Mouse (Mus musculus): Measurements from ENCODE around the gene Fcnb. TPM values are rescaled to one million over a fixed set of nuclear protein-coding genes. Genes with fewer than 3 reads are reported as not detected.

Gene Fcnb
- polyA plus RNA-seq, 1 experiment = not detected

DNA sequence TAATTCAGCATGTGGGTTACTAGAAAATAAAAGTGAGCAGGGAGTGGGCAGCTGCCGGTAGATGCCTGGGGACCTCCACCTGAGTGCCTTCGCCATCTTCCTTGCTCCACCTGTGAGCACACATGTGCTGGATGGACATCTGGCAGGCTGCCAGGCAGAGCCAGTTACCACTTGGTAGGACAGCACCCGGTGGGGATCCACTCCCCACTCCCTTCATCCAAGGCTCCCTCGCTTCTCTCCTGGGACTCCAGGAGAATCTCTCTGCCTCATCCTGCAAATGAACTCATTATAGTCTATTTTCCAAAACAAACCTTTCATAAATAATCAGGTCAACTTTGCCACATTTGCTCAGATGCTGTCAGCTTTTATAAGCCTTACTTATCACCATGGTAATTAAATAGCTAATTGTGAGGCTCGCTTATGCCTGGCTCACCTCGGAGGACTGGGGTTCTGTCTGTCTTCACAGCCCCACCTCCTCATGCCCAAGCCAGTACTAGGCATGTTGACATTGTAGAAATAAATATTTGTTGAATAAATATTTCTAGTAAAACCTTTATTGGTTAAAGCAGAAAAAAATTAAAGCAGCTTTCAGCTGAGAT, 33.9 kb upstream of the Fcnb start:
- H3K4me1 ChIP-seq (ENCODE audit: control insufficient read depth, insufficient read depth, low read length) = no peaks in the 10 kb centered on the region
- TF ChIP-seq CTCF (IDR thresholded peaks at IDR 0.05; ENCODE audit: control insufficient read depth, insufficient read depth, insufficient replicate concordance, low read depth, low read length) (no peak), POLR2A (IDR thresholded peaks at IDR 0.05; ENCODE audit: control insufficient read depth, low read depth, low read length) (no peak)
- H3K27me3 ChIP-seq (ENCODE audit: control insufficient read depth, insufficient read depth, low read length) = no peaks in the 10 kb centered on the region
- no peak overlapping the region for H3K4me3 ChIP-seq (ENCODE audit: control insufficient read depth, low read depth, low read length)
- no peak overlapping the region for H3K27ac ChIP-seq (ENCODE audit: control insufficient read depth, insufficient read depth, low read depth, low read length)
- H3K36me3 ChIP-seq (ENCODE audit: control insufficient read depth, insufficient read depth, low read length) = no peaks in the 10 kb centered on the region

DNA sequence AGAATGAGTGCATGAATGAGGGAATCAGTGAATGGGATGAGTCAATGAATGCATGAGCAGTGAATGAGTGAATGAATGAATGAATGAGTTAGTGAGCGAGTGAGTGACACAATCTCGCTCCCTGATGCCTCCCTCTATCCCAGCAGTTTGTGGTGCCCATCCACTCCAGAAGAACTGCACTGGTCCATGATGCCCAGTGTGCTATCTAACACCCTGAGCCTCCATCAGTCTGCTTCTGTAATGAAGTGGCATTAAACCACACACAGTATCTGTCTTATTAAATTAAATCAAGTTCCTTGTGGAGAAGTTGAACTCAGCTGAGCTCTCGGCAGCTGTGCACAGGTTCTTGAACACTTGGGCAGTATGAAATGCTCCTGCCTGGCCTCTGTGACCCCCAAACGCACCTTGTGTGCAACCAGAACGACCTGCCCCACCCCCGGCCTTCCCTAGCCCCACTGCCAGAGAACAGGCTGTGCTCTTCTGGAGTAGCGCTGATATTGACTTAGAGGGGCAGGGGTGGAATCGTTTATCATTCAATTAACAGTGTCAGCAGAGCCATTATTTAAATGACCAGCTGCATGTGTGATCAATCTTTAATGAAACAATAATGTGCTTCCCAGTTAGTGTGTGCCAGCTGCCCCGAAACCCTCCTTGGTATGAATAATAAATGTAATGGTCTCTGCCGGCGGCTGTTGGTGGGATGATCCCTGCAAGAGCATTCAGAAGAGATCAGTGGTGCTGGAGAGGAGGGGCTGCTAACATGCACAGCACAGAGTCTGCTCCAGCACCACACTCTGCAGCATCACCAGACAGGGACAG, 33.0 kb upstream of the Fcnb start:
- Histone ChIP-seq H3K36me3 (ENCODE audit: control insufficient read depth, insufficient read depth, low read length) (no peaks in the 10 kb centered on the region), H3K4me1 (ENCODE audit: control insufficient read depth, insufficient read depth, low read length) (no peaks in the 10 kb centered on the region), H3K4me3 (ENCODE audit: control insufficient read depth, low read depth, low read length) (no peak overlapping the region), H3K27ac (ENCODE audit: control insufficient read depth, insufficient read depth, low read depth, low read length) (no peak overlapping the region), H3K27me3 (ENCODE audit: control insufficient read depth, insufficient read depth, low read length) (no peaks in the 10 kb centered on the region)
- no peak for TF ChIP-seq POLR2A (IDR thresholded peaks at IDR 0.05; ENCODE audit: control insufficient read depth, low read depth, low read length)
- no peak for TF ChIP-seq CTCF (IDR thresholded peaks at IDR 0.05; ENCODE audit: control insufficient read depth, insufficient read depth, insufficient replicate concordance, low read depth, low read length)

DNA sequence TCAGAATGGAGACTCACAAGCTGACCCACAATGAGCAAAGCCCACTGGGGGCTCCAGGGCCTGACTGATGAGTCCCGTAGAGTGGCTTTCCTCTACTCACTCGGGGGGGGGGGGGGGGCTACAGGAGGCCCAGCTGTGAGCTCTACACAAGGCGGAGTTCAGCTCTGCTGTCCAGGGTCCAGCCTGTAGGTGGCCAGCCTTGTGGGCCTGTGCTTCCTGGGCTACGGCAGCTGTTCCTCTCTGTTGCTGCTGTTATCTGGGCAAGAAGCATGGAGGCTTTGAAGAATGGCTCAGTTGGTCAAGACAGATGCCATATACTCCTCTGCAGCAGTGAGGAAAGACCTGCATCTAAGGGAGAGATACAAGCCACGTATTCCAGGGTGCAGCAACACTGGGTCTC, 24.1 kb upstream of the Fcnb start:
- no peak overlapping the region for H3K4me3 ChIP-seq (ENCODE audit: control insufficient read depth, low read depth, low read length)
- no peaks in the 10 kb centered on the region for H3K27me3 ChIP-seq (ENCODE audit: control insufficient read depth, insufficient read depth, low read length)
- no peaks in the 10 kb centered on the region for H3K4me1 ChIP-seq (ENCODE audit: control insufficient read depth, insufficient read depth, low read length)
- H3K36me3 ChIP-seq (ENCODE audit: control insufficient read depth, insufficient read depth, low read length) = no peaks in the 10 kb centered on the region
- H3K27ac ChIP-seq (ENCODE audit: control insufficient read depth, insufficient read depth, low read depth, low read length) = no peak overlapping the region
- TF ChIP-seq POLR2A (IDR thresholded peaks at IDR 0.05; ENCODE audit: control insufficient read depth, low read depth, low read length) = no peak
- TF ChIP-seq CTCF (IDR thresholded peaks at IDR 0.05; ENCODE audit: control insufficient read depth, insufficient read depth, insufficient replicate concordance, low read depth, low read length) = no peak

DNA sequence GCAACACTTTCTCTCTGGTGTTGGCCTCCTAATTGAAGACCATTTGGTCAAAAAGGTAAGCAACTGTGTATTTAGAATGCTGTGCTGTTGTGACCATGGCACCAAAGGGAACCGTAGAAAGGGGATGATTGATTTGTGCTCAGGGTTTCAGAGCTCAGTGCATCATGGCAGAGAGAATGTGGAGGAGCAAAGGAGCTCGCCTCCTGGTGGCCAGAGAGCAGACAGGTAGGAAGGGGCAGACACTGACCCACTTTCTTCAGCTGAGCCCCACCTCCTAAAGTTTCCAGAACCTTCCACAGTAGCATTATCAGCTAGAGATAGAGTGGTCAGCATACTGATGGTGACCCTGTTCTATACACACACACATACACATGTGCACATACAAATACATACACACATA, 21.3 kb upstream of the Fcnb start:
- Histone ChIP-seq H3K36me3 (ENCODE audit: control insufficient read depth, insufficient read depth, low read length) (no peaks in the 10 kb centered on the region), H3K4me1 (ENCODE audit: control insufficient read depth, insufficient read depth, low read length) (no peaks in the 10 kb centered on the region), H3K27ac (ENCODE audit: control insufficient read depth, insufficient read depth, low read depth, low read length) (no peak overlapping the region), H3K4me3 (ENCODE audit: control insufficient read depth, low read depth, low read length) (no peak overlapping the region), H3K27me3 (ENCODE audit: control insufficient read depth, insufficient read depth, low read length) (no peaks in the 10 kb centered on the region)
- TF ChIP-seq POLR2A (IDR thresholded peaks at IDR 0.05; ENCODE audit: control insufficient read depth, low read depth, low read length) = no peak
- no peak for TF ChIP-seq CTCF (IDR thresholded peaks at IDR 0.05; ENCODE audit: control insufficient read depth, insufficient read depth, insufficient replicate concordance, low read depth, low read length)

DNA sequence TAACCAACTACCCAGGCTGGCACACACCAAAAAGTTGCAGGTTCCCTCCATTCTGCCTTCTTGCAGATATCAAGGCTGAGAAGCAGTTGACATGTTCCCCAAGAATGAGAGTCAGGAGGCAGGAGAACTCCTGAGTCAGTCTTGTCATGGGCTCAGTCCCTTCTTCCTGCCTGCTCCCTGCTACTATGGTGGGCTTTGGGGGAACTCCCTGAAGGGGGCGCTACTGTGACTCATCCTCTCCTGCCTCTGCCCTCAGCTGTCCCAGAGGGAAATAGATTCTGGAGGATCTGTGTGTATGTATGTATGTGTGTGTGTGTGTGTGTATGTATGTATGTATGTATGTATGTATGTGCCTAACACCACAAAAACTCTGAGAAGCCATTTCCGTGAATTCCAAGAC, 19.0 kb upstream of the Fcnb start:
- no peaks in the 10 kb centered on the region for H3K36me3 ChIP-seq (ENCODE audit: control insufficient read depth, insufficient read depth, low read length)
- no peak overlapping the region for H3K27ac ChIP-seq (ENCODE audit: control insufficient read depth, insufficient read depth, low read depth, low read length)
- no peaks in the 10 kb centered on the region for H3K4me1 ChIP-seq (ENCODE audit: control insufficient read depth, insufficient read depth, low read length)
- H3K27me3 ChIP-seq (ENCODE audit: control insufficient read depth, insufficient read depth, low read length) = no peaks in the 10 kb centered on the region
- no peak overlapping the region for H3K4me3 ChIP-seq (ENCODE audit: control insufficient read depth, low read depth, low read length)
- TF ChIP-seq CTCF (IDR thresholded peaks at IDR 0.05; ENCODE audit: control insufficient read depth, insufficient read depth, insufficient replicate concordance, low read depth, low read length) (peak; percentile 33; the same call in 1 of the 2 replicates), POLR2A (IDR thresholded peaks at IDR 0.05; ENCODE audit: control insufficient read depth, low read depth, low read length) (no peak)

DNA sequence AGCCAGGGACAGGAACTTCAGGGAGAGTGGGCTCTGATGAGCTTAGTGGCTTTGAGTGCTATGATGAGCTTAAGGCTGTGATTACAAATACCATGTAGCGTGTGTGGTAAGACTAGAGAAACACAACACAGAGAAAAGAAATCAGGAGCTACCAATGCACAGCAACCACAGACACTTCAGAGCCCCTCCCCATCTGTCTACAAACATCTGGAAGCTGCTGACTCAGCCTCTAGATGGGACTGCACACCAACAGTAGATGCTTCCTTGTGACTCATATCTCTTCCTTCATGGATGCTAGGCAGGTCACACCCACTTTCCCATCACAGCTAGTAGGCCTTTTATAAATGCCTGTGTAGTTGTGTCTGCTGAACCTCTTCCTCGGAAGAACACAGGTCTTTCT, 17.2 kb upstream of the Fcnb start:
- Histone ChIP-seq H3K27me3 (ENCODE audit: control insufficient read depth, insufficient read depth, low read length) (no peaks in the 10 kb centered on the region), H3K4me1 (ENCODE audit: control insufficient read depth, insufficient read depth, low read length) (no peaks in the 10 kb centered on the region), H3K27ac (ENCODE audit: control insufficient read depth, insufficient read depth, low read depth, low read length) (no peak overlapping the region), H3K36me3 (ENCODE audit: control insufficient read depth, insufficient read depth, low read length) (no peaks in the 10 kb centered on the region), H3K4me3 (ENCODE audit: control insufficient read depth, low read depth, low read length) (no peak overlapping the region)
- no peak for TF ChIP-seq POLR2A (IDR thresholded peaks at IDR 0.05; ENCODE audit: control insufficient read depth, low read depth, low read length)
- TF ChIP-seq CTCF (IDR thresholded peaks at IDR 0.05; ENCODE audit: control insufficient read depth, insufficient read depth, insufficient replicate concordance, low read depth, low read length) = no peak

DNA sequence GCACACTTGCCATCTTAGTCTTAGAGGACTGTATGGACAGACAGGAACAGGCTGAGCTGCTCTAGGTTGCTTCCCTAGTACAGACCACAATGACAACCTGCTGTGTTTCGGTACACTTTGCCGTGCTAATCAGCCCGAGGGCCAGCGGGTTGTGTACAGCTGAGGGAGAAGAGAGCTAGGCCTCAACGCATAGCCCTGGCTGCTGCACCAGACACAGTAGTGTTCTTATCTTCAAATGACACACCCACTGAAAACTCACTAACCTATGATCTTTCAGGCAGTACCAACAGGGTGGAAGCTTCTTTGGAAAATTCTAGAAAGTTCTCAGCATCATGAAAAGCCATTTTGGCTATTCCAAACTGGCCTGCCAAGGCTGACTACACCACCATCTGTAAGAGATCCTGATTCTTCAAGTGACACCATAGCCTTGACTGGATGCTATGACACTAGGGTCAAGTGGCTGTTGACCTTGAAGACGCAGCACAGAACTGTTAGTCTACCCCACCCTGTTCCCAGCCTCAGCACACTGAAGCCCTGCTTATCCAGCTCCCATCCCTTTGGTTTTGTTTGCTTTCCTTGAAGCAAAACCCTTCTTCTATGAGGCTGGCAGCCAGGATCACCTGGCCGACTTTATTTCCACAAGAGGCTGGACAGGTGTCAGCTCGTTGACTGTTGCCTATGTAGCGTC, 16.3 kb upstream of the Fcnb start:
- no peaks in the 10 kb centered on the region for H3K36me3 ChIP-seq (ENCODE audit: control insufficient read depth, insufficient read depth, low read length)
- no peak for TF ChIP-seq POLR2A (IDR thresholded peaks at IDR 0.05; ENCODE audit: control insufficient read depth, low read depth, low read length)
- TF ChIP-seq CTCF (IDR thresholded peaks at IDR 0.05; ENCODE audit: control insufficient read depth, insufficient read depth, insufficient replicate concordance, low read depth, low read length) = no peak
- no peaks in the 10 kb centered on the region for H3K27me3 ChIP-seq (ENCODE audit: control insufficient read depth, insufficient read depth, low read length)
- H3K4me1 ChIP-seq (ENCODE audit: control insufficient read depth, insufficient read depth, low read length) = no peaks in the 10 kb centered on the region
- H3K4me3 ChIP-seq (ENCODE audit: control insufficient read depth, low read depth, low read length) = no peak overlapping the region
- no peak overlapping the region for H3K27ac ChIP-seq (ENCODE audit: control insufficient read depth, insufficient read depth, low read depth, low read length)
